Mouse (Mus musculus): Measurements from ENCODE around the gene Tnfaip8l2. TPM values are rescaled to one million over a fixed set of nuclear protein-coding genes. Genes with fewer than 3 reads are reported as not detected.

Tnfaip8l2 gene
- polyA plus RNA-seq, 1 experiment from 2014 or later = 2.9 TPM

DNA sequence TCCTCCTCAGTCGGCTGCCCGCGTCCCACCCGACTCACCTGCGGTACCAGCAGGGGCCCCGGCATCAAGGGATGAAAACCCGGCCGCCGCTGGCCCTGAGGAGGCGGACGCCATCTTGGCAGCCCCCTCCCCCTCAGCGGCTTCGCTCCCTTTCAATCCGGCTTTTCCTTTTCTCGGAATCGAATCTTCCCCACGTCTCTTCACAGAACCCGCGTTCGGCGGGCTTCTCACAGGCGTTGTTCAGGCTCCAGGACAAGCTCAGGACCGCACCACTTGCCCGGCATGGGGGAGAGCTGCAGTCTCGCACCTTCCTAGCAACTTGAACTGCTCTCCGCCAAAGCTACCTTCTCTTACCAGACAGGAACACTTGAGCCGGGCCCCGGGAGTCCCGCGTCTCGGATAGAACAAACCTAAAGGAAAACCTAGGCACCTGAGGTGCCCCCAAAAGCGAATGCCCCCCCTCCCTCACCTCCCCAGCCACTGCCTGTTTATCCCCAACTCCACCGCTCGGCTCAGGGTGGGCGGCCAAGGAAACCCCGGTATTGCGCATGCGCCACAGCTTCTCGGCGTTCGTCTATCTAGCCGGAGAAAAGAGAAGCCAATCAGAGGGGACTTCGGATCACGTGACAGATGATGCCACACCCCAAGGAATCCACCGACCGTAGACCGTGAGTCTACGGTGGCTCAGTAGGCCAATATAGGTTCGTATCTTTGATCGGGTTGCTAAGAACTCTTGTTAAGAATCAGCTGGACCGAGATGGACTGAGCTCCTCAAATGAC is 35.6 kb downstream of the Tnfaip8l2 start, which contains the start of gene Pip5k1a:
Gene Pip5k1a, minus strand, starts transcription at position 593 of the 780 bp plus-strand sequence.
- H3K4me2 ChIP-seq (replicated peaks; ENCODE audit: low read depth, low read length) = peak within 1 kb of the TSS; percentile 77
- 0 out of 2 replicates have a peak, but pooled peaks cover 3% of the 10 kb centered on the region for H3K36me3 ChIP-seq (ENCODE audit: insufficient read depth, low read length)
- peak within 1 kb of the TSS; percentile 100 for H3K4me3 ChIP-seq (ENCODE audit: low read length)
- H3K27ac ChIP-seq (ENCODE audit: low read length) = peak within 1 kb of the TSS; percentile 89
- ATAC-seq (ENCODE audit: low FRiP score, low TSS enrichment) = peak; percentile 92
- under 1% methylated on average over 51 of the region's 51 CpGs for WGBS
- H3K9ac ChIP-seq (replicated peaks; ENCODE audit: low read length) = peak within 1 kb of the TSS; percentile 97
- no peaks in the 10 kb centered on the region for H3K9me3 ChIP-seq (ENCODE audit: low read length)
- H3K4me1 ChIP-seq (ENCODE audit: insufficient read depth, low read length) = peaks cover 9% of the 10 kb centered on the region
- H3K27me3 ChIP-seq (ENCODE audit: insufficient read depth, low read length) = no peaks in the 10 kb centered on the region

DNA sequence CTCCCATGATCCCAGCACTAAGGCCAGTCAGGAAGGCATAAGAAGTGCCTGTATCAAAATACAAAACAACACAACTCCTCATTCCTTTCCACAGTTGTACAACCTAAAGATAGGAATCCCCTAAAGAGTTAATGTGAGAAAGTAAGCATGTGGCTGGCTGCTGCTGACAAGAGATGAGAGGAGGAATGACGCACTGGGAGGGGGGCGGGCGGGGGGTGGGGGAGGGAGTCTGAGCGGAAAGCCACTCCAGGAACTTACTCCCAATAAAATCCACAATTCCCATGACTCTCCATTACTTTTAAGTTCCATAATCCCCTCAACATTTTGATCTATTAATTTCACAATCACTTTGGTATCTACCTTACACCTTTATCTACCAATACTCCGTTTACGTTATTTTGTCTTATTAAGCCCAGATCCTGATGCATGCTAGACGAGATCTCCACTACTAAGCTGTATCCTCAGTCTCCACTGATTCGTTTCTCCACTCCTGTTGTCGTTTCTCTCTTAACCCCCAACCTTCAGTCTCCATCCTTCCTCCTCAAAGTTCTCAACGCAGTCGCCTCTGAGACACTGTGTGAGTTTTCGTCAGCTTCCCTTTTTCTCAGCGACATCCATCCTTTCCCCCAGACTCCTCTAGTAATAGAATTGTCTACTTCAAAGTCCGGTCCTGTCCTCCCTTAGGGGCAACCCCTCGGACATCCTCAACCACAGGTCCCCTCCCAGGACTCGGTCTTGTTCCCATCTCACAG is 36.4 kb downstream of the Tnfaip8l2 start:
- peak overlapping the region; percentile 89 for H3K27ac ChIP-seq (ENCODE audit: low read length)
- peak overlapping the region; percentile 97 for H3K9ac ChIP-seq (replicated peaks; ENCODE audit: low read length)
- H3K4me3 ChIP-seq (ENCODE audit: low read length) = peak overlapping the region; percentile 100
- no peak for ATAC-seq (ENCODE audit: low FRiP score, low TSS enrichment)
- peaks cover 9% of the 10 kb centered on the region for H3K4me1 ChIP-seq (ENCODE audit: insufficient read depth, low read length)
- 0% methylated on average over 16 of the region's 16 CpGs for WGBS
- no peaks in the 10 kb centered on the region for H3K9me3 ChIP-seq (ENCODE audit: low read length)
- H3K4me2 ChIP-seq (replicated peaks; ENCODE audit: low read depth, low read length) = peak overlapping the region; percentile 77
- 0 out of 2 replicates have a peak, but pooled peaks cover 3% of the 10 kb centered on the region for H3K36me3 ChIP-seq (ENCODE audit: insufficient read depth, low read length)
- no peaks in the 10 kb centered on the region for H3K27me3 ChIP-seq (ENCODE audit: insufficient read depth, low read length)

DNA sequence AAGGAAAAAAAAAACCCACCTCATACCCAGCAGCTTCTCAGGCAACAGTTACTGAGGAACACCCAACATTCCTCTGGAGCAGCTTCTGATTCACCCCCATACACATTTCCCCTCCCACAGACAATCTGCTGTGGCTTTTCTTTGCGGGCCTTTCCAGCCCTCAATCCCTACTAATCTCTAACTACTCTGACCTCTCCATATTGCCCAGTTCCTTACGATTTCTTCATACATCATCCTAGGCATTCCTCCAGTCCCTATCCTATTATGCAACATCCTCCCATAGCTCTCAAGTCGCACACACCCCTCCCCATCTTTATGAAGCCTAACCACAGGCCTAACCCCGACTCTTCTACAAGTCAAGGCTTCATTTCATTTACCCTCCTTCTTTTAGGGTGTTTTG is 37.0 kb downstream of the Tnfaip8l2 start:
- Histone ChIP-seq H3K4me1 (ENCODE audit: insufficient read depth, low read length) (peaks cover 9% of the 10 kb centered on the region), H3K9me3 (ENCODE audit: low read length) (no peaks in the 10 kb centered on the region), H3K4me2 (replicated peaks; ENCODE audit: low read depth, low read length) (peak overlapping the region; percentile 77), H3K9ac (replicated peaks; ENCODE audit: low read length) (peak overlapping the region; percentile 97), H3K27me3 (ENCODE audit: insufficient read depth, low read length) (no peaks in the 10 kb centered on the region), H3K36me3 (ENCODE audit: insufficient read depth, low read length) (0 out of 2 replicates have a peak, but pooled peaks cover 3% of the 10 kb centered on the region), H3K4me3 (ENCODE audit: low read length) (peak overlapping the region; percentile 100), H3K27ac (ENCODE audit: low read length) (no peak overlapping the region)
- WGBS = 55% methylated on average over 4 of the region's 4 CpGs
- ATAC-seq (ENCODE audit: low FRiP score, low TSS enrichment) = no peak

DNA sequence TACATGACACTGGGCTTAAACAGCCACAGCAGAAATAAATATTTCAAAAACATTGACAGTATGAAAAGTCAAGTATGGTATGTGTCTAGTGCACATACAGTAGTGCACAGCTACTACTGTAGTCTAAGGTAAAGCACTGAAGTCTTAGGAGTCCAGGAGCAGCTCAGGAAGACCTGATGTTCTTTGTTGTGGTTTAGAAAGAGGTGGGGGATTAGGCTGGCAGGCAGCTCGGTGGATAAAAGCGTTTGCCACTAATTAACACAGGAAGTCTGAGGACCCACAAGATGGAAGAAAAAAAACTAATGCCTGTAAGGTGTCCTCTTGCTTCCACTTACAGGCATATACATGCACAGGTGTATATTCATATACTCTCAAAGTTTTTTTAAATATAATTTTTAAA is 41.3 kb downstream of the Tnfaip8l2 start:
- Histone ChIP-seq H3K27me3 (ENCODE audit: insufficient read depth, low read length) (no peaks in the 10 kb centered on the region), H3K9ac (replicated peaks; ENCODE audit: low read length) (no peak overlapping the region), H3K4me3 (ENCODE audit: low read length) (no peak overlapping the region), H3K4me1 (ENCODE audit: insufficient read depth, low read length) (peaks cover 9% of the 10 kb centered on the region), H3K9me3 (ENCODE audit: low read length) (no peaks in the 10 kb centered on the region), H3K27ac (ENCODE audit: low read length) (no peak overlapping the region), H3K36me3 (ENCODE audit: insufficient read depth, low read length) (peaks cover 6% of the 10 kb centered on the region; the same call in 1 of the 2 replicates), H3K4me2 (replicated peaks; ENCODE audit: low read depth, low read length) (no peak overlapping the region)
- no peak for ATAC-seq (ENCODE audit: low FRiP score, low TSS enrichment)
- 34% methylated on average over 2 of the region's 2 CpGs for WGBS

Small RNAs within 50 kb of the gene (microRNA-seq; reads per million reads assigned to microRNA genes)
- not detected for gene Mir8099-1

Other genes starting within 250 kb of the Tnfaip8l2 start
- gene Selenbp1, start 209.3 kb downstream of the Tnfaip8l2 start, polyA plus RNA-seq (2015; fragmentation: Nextera tagmentation; extraction: Ambion mirVana) = 88.7 and 105 TPM in 2 replicates
- 10.0 and 10.5 TPM in 2 replicates for gene Rfx5, start 188.3 kb downstream of the Tnfaip8l2 start, polyA plus RNA-seq (2015; fragmentation: Nextera tagmentation; extraction: Ambion mirVana)
- gene Pi4kb, start 167.6 kb downstream of the Tnfaip8l2 start, polyA plus RNA-seq (2015; fragmentation: Nextera tagmentation; extraction: Ambion mirVana) = 25.0 and 30.3 TPM in 2 replicates
- 28.8 and 32.9 TPM in 2 replicates for gene Zfp687, start 126.9 kb downstream of the Tnfaip8l2 start, polyA plus RNA-seq (2015; fragmentation: Nextera tagmentation; extraction: Ambion mirVana)
- 279 and 281 TPM in 2 replicates for gene Psmd4, start 99.7 kb downstream of the Tnfaip8l2 start, polyA plus RNA-seq (2015; fragmentation: Nextera tagmentation; extraction: Ambion mirVana)
- 24.0 and 24.7 TPM in 2 replicates for gene Pip5k1a, start 35.4 kb downstream of the Tnfaip8l2 start, polyA plus RNA-seq (2015; fragmentation: Nextera tagmentation; extraction: Ambion mirVana)
- gene Vps72, start 31.3 kb downstream of the Tnfaip8l2 start, polyA plus RNA-seq (2015; fragmentation: Nextera tagmentation; extraction: Ambion mirVana) = 184 and 185 TPM in 2 replicates
- 0.84 and 1.6 TPM in 2 replicates for gene Tmod4, start 17.9 kb downstream of the Tnfaip8l2 start, polyA plus RNA-seq (2015; fragmentation: Nextera tagmentation; extraction: Ambion mirVana)
- gene Scnm1, start 8.3 kb downstream of the Tnfaip8l2 start, polyA plus RNA-seq (2015; fragmentation: Nextera tagmentation; extraction: Ambion mirVana) = 71.6 and 79.0 TPM in 2 replicates
- 15.3 and 17.3 TPM in 2 replicates for gene Lysmd1, start 8.3 kb downstream of the Tnfaip8l2 start, polyA plus RNA-seq (2015; fragmentation: Nextera tagmentation; extraction: Ambion mirVana)
- gene Sema6c, start 18.1 kb upstream of the Tnfaip8l2 start, polyA plus RNA-seq (2015; fragmentation: Nextera tagmentation; extraction: Ambion mirVana) = 3.0 and 3.1 TPM in 2 replicates
- 8.8 and 10.8 TPM in 2 replicates for gene Gabpb2, start 75.6 kb upstream of the Tnfaip8l2 start, polyA plus RNA-seq (2015; fragmentation: Nextera tagmentation; extraction: Ambion mirVana)
- gene Cdc42se1, start 86.4 kb upstream of the Tnfaip8l2 start, polyA plus RNA-seq (2015; fragmentation: Nextera tagmentation; extraction: Ambion mirVana) = 90.3 and 94.4 TPM in 2 replicates
- gene Mllt11, start 89.8 kb upstream of the Tnfaip8l2 start, polyA plus RNA-seq (2015; fragmentation: Nextera tagmentation; extraction: Ambion mirVana) = 14.0 and 16.6 TPM in 2 replicates
- 0.53 and 0.55 TPM in 2 replicates for gene Gm128, start 99.2 kb upstream of the Tnfaip8l2 start, polyA plus RNA-seq (2015; fragmentation: Nextera tagmentation; extraction: Ambion mirVana)
- gene Bnipl, start 108.8 kb upstream of the Tnfaip8l2 start, polyA plus RNA-seq (2015; fragmentation: Nextera tagmentation; extraction: Ambion mirVana) = 0.41 and 0.82 TPM in 2 replicates
- 55.8 and 57.0 TPM in 2 replicates for gene Mindy1, start 139.0 kb upstream of the Tnfaip8l2 start, polyA plus RNA-seq (2015; fragmentation: Nextera tagmentation; extraction: Ambion mirVana)
- gene Prune1, start 139.7 kb upstream of the Tnfaip8l2 start, polyA plus RNA-seq (2015; fragmentation: Nextera tagmentation; extraction: Ambion mirVana) = 25.8 and 27.4 TPM in 2 replicates
- 8.6 and 9.4 TPM in 2 replicates for gene Anxa9, start 164.8 kb upstream of the Tnfaip8l2 start, polyA plus RNA-seq (2015; fragmentation: Nextera tagmentation; extraction: Ambion mirVana)
- 208 and 209 TPM in 2 replicates for gene Cers2, start 172.4 kb upstream of the Tnfaip8l2 start, polyA plus RNA-seq (2015; fragmentation: Nextera tagmentation; extraction: Ambion mirVana)
- 45.5 and 46.7 TPM in 2 replicates for gene Setdb1, start 214.8 kb upstream of the Tnfaip8l2 start, polyA plus RNA-seq (2015; fragmentation: Nextera tagmentation; extraction: Ambion mirVana)

Data from kidney, embryonic 16.5 days (tissue).